Mouse (Mus musculus) CD8-positive naive resting alpha-beta T cell, adult 2 months (primary cell): ENCODE data around the gene Ptchd4.

Experiments
- DNase-seq, 2 experiments: peaks; one replicate each; pipeline ENCODE4 v3.0.0; 2022; ENCODE audit warnings: low read depth in 2 of 2, low spot score in 2 of 2

Gene Ptchd4

GRCm38 (mm10) chr17:42418449-42418848, 102.7 kb downstream of the Ptchd4 start:
- DNase-seq = no peak

DNA sequence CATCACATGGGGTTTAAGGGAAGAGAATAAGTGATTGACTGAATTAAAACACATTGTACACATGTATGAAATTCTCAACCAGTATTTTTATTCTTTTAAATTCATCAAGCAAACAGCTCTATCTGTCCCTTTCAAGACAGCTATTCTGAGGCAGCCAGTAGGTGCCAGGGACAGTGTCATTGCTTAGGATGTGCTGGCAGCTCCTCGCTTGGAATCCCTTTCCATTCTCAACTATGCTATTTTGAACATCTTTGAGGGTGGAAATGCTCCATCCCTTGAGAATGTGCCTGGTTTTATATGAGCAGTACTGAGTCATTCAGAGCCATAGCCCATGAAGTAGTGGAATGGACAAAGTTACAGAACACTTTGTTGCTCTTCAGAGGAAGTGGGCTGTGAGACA, 112.2 kb downstream of the Ptchd4 start:
- no peak for DNase-seq

- DNase-seq = no peak
Measured at GRCm38 (mm10) chr17:42430380-42430779, 114.6 kb downstream of the Ptchd4 start.

DNA sequence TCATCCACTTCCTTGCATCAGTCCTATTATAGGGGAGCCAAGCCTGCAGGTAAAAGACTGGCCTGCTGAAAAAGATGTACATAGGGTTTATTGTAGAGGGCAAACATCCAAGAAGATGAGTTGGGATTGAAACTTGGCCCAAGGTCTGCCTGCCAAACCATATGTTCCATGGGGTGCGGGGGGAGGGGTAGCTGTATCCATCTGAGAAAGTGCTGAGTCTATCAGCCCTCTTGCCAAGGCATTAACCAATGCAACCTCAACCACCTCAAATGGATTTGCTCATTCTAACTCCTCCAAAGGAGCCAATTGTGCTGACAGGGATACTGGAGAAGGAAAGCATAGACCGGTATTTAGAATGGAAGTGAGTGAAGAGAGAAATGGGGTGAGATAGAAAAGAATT, 136.5 kb downstream of the Ptchd4 start:
- DNase-seq = no peak

- no peak for DNase-seq
Measured at GRCm38 (mm10) chr17:42456441-42456840, 140.7 kb downstream of the Ptchd4 start.

- no peak for DNase-seq
Measured at GRCm38 (mm10) chr17:42462726-42463125, 147.0 kb downstream of the Ptchd4 start.

- no peak for DNase-seq
Measured at GRCm38 (mm10) chr17:42480173-42480991, 164.6 kb downstream of the Ptchd4 start.

DNA sequence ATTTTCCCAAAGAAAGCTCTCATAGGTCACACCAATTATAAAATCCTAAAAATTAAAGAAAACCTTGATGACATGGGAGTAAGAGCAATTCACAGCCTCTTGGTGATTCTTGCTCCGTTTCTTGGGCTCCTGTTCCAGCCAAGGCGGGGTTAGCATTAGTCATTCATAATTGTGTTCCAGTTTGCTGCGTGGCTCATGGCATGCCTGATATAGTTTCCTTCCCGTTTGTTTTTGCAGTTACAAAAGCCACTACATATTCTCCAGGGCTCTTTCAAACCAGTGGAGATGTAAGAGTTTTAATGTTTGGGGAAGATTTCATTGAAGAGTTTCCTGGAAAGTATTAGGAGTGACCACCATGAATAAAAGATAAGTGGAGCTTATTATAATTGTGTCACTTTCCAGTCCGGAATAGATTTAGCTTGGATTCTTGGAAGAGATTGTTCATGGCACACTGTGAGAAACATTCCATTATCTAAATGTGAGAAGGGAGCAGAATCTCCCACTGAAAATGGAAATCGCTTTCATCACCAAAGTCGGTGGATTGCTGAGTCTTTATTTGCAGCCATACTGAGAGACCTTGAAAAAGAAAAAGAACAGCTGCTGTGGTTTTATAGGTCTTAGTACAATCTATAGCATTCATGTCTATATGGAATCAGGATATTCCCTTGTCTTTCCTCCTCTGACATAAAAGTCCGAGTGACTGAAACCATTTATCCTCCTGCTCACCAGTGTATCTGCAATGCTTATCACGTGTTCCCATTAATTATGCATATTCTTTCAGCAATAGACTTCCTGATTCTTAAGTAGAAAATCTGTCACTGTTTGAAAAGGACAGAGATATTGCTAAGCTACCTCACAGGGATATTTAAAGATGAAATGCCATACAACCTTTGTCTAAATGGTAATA, 193.9 kb downstream of the Ptchd4 start:
- no peak for DNase-seq

DNA sequence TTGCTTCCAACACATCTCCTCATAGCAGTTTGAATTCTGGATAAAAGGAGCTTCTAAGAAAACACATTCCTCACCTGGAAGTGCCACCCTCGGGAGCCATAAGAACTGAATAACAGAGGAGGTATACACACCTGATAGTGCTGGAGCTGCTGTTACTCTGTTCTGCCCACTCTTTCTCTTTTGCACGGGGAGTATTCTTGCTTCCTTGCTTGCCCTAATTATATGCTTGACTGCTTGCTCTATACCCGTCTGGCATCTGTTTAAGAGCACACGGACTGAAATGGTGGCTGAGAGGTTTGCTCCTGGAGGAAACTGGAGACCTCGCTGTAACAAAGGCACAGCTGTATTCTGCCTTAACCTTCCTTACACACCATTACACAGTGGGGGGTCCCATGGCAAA, 214.4 kb downstream of the Ptchd4 start:
- no peak for DNase-seq

DNA sequence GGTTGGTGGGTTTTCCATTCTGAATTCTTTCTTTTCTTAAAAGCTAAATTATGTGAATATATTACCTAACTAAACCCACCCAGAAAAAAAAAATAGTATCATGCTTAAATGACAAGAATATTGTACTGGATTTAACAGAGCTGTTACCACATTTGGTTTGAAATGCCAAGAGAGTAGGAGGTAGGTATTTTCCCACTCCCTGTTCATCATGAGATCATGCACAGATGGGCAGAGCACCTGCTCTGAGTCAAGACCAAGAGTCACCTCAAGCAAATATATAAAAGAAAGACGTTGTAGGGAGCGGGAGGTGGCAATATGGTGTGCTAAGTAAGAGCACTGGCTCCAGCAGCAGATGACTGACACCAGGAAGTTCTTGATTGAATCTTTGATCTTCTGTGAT, 233.8 kb downstream of the Ptchd4 start:
- no peak for DNase-seq
